Mouse (Mus musculus) brain, embryonic 14.5 days (tissue): Measurements from ENCODE around the gene Mcm6.

Source experiments
- CTCF ChIP-seq: fragments of 200-500 bp; IDR thresholded peaks from 2 replicates; pipeline ENCODE4 v1.5.1; 2012; ENCODE audit warnings: inconsistent platforms, mild to moderate bottlenecking, moderate library complexity, borderline replicate concordance; ENCODE audit not compliant: insufficient read depth, insufficient read length; ENCODE audit errors: extremely low read depth
- POLR2A ChIP-seq: fragments of 200-500 bp; IDR thresholded peaks from 2 replicates; pipeline ENCODE4 v1.6.1; 2012; ENCODE audit warnings: mild to moderate bottlenecking, inconsistent platforms, borderline replicate concordance; ENCODE audit not compliant: poor library complexity, insufficient read depth, insufficient read length, severe bottlenecking; ENCODE audit errors: extremely low read depth

- no peak for TF ChIP-seq CTCF
- TF ChIP-seq POLR2A, result no peak
These were observed 27.0 kb upstream of the Mcm6 start for GRCm38 (mm10) chr1:128386487-128386886.
